Mouse (Mus musculus): ENCODE measurements around the gene Kif26b.

- TF ChIP-seq CTCF (IDR thresholded peaks at IDR 0.05; ENCODE audit: extremely low read depth, insufficient read depth, insufficient read length, insufficient replicate concordance) = no peak
- no peak for TF ChIP-seq POLR2A (IDR thresholded peaks at IDR 0.05; ENCODE audit: low read depth, low read length)
These were observed 39.9 kb downstream of the Kif26b start for GRCm38 (mm10) chr1:178568551-178569545.
